Mouse (Mus musculus) adipocyte (in vitro differentiated cells): ENCODE measurements at regions not wholly inside any gene's neighbourhood (a gene's known extent, or its start where the extent isn't known, plus 50 kb on each side); places are given as distances from the start of the nearest gene placed in this dataset.

Experiments used
- DNase-seq: peaks from one replicate; pipeline ENCODE4 v3.0.0-alpha.2; 2016; ENCODE audit warnings: low spot score

DNA sequence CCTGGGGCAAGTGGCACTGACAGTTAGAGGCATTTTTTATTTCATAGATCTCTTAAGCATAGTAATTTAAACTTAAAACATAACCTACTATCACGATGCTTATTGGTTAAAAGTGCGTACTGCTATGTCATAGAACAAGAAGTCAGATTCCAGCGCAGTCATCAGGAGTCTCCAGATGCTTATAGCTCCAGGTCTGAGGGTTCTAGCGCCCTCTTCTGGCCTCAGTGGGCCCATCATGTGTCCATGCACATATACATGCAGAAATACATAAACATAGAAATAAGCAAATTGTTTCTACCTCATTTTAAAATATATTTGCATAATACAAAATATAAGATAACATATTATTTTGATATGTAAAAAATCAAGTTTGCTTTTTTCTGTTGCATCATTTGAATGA is 1002.8 kb upstream of the Adgrl2 start:
- DNase-seq, result no peak

GRCm38 (mm10) chr3:149987801-149988200 is 997.4 kb upstream of the Adgrl2 start:
- no peak for DNase-seq

GRCm38 (mm10) chr3:149956993-149957392 is 966.6 kb upstream of the Adgrl2 start:
- DNase-seq, result no peak

GRCm38 (mm10) chr3:149936197-149936596 is 945.8 kb upstream of the Adgrl2 start:
- DNase-seq, result no peak

DNA sequence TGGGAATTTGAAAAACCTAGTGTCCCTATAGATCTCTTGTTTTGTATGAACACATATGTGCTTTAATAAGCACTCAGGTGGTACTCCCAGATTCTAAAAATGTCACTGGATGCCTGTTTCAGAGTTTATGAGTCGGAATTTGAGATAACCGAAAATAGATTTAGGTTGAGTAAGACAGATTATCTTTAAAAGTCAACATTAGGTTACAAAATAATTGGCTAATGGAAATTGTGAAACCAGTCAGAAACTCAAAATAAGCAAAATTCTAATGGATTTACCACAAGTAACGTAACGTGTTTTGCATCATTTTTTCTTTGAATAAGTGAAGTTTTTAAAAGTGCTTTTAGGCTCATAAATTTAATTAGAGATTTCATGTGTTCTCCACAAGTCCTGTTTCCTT is 944.5 kb upstream of the Adgrl2 start:
- DNase-seq, result no peak

GRCm38 (mm10) chr3:149928456-149929360 is 938.4 kb upstream of the Adgrl2 start:
- DNase-seq, result no peak

DNA sequence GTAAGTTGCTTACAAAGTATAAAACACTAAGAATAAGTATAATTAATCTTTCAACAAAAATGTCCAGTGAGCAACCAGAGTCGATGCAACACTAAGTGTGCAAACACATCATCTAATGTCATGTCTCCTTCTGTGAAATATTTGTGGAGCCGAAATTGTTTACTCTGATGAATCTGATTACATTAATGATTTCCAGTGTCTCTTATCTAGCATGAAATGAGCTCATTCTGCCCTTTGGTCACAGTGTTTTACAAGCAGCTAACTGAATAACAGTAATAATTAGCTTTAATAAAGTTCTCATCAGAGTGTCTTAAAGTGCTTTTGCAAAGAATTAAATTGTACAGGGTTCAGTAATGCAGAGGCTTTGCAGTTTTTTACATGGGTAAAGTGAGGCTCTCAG is 929.9 kb upstream of the Adgrl2 start:
- DNase-seq, result no peak

- no peak for DNase-seq
Measured at GRCm38 (mm10) chr3:149918201-149918600, 927.8 kb upstream of the Adgrl2 start.

DNA sequence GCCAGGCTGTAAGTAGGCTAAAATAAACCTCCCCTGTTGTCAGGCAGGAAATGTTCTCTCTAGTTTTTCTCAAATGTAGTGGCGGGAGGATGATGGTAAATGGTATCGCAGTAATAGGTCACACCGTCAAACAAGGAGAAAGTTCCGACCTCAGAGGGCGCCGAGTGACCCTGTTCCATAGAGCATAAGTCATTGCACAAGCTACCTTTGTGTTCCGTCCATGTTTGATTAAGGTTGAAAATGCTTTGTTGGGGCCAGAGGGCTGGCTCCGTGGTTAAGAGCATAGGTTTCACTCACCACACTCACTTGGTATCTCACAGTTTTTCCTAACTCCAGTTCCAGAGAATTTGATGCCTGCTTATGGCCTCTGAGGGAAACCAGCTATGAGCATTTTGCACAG is 920.4 kb upstream of the Adgrl2 start:
- no peak for DNase-seq

GRCm38 (mm10) chr3:149901783-149902182 is 911.4 kb upstream of the Adgrl2 start:
- no peak for DNase-seq

GRCm38 (mm10) chr3:149876553-149876952 is 886.2 kb upstream of the Adgrl2 start:
- DNase-seq, result no peak

DNA sequence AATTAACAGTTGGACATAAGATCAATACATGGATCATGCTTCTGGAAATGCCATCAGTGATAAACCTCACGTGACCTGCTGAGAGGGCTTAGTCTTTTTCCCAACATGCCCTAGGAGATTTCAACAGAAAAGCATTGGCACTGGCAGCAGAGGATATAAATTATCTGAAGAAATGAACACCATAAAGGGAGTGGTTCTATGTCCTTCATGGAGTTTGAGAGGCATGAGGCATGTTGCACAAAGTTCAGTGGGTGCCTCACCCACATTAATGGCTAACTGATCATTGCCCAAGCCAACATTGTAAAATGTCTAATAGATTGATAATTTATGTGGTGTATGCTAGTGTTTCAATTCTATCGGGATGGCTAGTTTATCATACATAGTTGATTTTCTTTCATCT is 875.6 kb upstream of the Adgrl2 start:
- no peak for DNase-seq

- no peak for DNase-seq
Measured at GRCm38 (mm10) chr3:149846941-149847539, 856.7 kb upstream of the Adgrl2 start.

- DNase-seq, result no peak
Measured at GRCm38 (mm10) chr3:149845826-149846486, 855.6 kb upstream of the Adgrl2 start.

- no peak for DNase-seq
Measured at GRCm38 (mm10) chr3:149845083-149845825, 854.9 kb upstream of the Adgrl2 start.

DNA sequence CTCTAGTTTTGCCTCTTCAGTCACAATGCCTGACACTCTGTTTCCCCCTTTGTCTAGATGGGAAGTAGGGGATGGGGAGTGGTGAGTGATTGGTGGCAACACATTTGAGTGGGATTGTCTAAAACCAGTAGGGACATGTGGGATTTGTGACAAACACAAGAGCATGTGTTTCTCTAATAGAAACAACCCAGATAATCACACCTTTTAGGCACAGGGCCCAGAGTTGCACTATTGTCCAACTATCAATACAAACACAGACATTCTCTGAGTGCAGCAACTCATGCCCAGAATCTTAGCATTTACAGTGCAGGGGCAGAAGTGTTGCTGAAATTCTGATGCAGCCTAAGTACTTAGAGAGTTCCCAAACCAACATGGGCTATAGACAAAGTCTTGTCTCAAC is 847.6 kb upstream of the Adgrl2 start:
- DNase-seq, result no peak

- DNase-seq, result no peak
Measured at GRCm38 (mm10) chr3:149836467-149837233, 846.3 kb upstream of the Adgrl2 start.

- DNase-seq, result no peak
Measured at GRCm38 (mm10) chr3:149827181-149827580, 836.8 kb upstream of the Adgrl2 start.

DNA sequence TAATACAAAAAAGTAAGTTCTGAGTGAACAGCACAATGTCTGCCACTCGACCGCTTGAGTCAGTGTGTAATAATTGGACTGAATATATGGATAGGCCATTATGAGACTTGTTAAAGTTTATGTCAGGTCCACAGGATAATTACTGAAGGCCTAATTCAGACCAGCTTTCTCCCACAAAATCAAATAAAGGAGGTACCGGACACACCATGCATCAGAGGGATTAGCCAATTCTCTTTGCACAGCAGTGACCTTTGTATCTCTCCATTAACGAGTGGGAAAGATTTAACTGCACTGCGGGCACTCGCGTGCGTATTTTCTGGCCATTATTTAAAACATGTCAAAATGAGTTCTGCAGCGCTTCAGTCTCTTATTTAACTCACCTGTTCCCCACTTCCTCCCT is 836.4 kb upstream of the Adgrl2 start:
- no peak for DNase-seq

DNA sequence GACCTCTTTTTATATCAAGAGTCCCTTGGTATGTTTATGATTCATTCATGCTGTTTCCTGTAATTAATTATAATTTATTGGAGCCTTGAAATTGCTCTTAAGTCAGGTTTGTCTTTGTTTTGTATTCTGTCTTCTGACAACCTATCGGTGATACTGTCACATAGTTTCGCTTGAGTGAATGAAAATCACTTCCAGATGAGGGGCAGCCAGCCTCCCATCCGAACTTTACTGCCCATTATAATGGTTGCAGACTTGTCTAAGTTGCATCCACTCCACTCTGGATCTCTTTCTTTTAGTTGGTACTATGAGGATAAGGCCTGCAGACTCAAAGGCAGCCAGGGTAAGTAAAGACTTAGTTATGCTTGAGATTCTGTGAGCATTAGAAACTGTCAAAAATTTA is 830.3 kb upstream of the Adgrl2 start:
- no peak for DNase-seq

GRCm38 (mm10) chr3:149819863-149820262 is 829.5 kb upstream of the Adgrl2 start:
- no peak for DNase-seq

GRCm38 (mm10) chr3:149819081-149819480 is 828.7 kb upstream of the Adgrl2 start:
- DNase-seq, result no peak
